Mouse (Mus musculus) erythroblast, embryonic 14.5 days (primary cell): ENCODE data around the gene Cops4.

ENCODE experiments used
- GATA1 ChIP-seq: IDR thresholded peaks from 2 replicates; pipeline ENCODE4 v1.6.1; 2012; ENCODE audit warnings: low read length, inconsistent platforms, mixed read lengths
- TAL1 ChIP-seq: IDR thresholded peaks from 3 replicates; pipeline ENCODE4 v1.6.1; 2012; ENCODE audit warnings: low read length, inconsistent platforms, mixed read lengths

GRCm38 (mm10) chr5:100574771-100575170 is 56.7 kb downstream of the Cops4 start:
- no peak for TF ChIP-seq GATA1
- no peak for TF ChIP-seq TAL1
